Mouse (Mus musculus) embryonic fibroblast, embryonic 13.5 days (primary cell): ENCODE data around the gene Gdpd3.

Source experiments
- CTCF ChIP-seq: IDR thresholded peaks from 2 replicates; pipeline ENCODE4 v1.5.1; 2011; ENCODE audit warnings: mild to moderate bottlenecking, control low read depth, low read length, moderate library complexity, borderline replicate concordance; ENCODE audit not compliant: insufficient read depth
- POLR2A ChIP-seq: IDR thresholded peaks from 2 replicates; pipeline ENCODE4 v1.6.1; 2011; ENCODE audit warnings: low read depth, mild to moderate bottlenecking, control low read depth, low read length, moderate library complexity

DNA sequence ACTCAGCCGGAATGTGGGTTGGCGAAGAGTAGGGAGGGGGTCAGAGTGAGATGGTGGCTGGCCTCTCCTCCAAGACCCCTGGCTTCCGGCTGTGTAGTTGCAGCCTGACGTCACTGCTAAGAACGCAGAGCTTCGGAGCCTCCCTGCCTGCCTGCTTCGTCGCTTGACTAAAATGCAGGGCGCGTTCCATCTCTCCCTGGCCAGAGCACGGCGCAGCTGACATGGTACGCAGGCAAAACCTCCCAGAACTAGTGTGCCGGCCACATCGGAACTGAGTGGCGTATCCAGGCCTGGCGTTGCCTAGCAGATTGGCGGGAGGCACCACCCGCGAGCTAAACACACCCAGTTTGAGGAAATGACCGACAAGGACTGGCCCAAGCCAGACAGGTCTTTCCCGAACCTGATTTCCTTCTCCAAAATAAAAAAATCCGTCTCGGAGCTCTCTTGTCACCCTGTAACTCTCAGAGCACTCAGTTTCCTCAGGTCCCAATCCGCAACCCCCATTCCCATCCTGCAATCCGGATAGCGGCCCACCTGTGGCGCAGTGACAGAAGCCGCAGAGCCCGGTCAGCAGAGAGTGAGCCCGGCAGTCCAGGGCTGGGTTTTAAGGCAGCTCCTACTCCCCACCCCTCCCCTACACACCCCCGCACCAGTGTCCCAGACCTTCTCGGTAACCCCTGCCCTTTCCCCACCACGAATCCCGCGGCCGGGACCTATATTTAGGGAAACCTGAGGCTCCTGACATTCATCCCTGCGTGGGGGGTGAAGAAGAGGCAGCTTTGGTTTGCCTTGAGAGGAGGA, 33.5 kb downstream of the Gdpd3 start:
- TF ChIP-seq CTCF (peak; percentile 1; the same call in 1 of the 2 replicates), POLR2A (peak; percentile 94)
